Mouse (Mus musculus) ovary, adult 2 months (tissue): ENCODE results near the gene Naaladl2. TPM values are rescaled to one million over a fixed set of nuclear protein-coding genes. Genes with fewer than 3 reads are reported as not detected.

Experiments used
- polyA plus RNA-seq: library from polyadenylated mRNA; depleted of rRNA; stranded (reverse); fragments of >200 nt; gene quantifications from 2 replicates; pipeline ENCODE4 v1.2.3, GENCODE M21; 2012; rRNA removed

The Naaladl2 gene
- 1.1 and 2.0 TPM in 2 replicates for polyA plus RNA-seq

DNA sequence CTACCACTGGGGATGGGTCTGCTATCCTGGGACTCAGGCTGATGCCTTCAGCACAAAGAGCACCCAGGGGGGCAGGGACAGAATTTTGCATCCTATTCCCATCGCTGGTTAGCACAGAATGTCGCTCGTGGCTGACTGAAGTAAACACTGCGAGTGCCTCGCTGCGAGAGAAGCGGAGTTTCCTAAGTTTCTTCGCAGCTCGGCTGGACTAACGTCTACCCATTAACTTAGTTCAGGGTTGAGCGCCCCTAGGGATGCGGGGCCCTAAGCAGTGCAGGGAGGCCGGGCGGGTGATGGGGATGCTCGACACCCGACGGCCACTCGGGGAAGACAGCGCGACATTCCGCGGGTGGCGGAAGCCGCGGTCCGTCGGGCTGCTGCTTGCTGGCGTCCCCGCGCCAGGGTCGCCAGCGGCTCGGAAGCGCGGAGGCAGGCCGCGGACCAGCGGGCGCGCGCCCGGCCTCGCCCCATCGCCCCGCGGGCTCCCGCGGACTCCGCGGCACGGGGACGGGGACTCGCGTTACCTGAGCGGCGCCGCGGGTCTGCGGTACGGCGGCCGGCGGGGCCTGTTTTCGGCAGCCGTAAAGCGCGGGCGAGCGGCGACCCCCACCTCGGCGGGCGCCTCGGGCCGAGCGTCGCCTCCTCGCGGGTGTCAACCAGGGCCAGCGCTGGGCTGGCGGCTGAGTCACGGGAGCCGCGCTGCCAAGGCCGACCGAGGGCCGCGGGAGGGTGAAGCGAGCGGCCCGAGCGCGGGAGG, at the start of gene Naaladl2:
Gene Naaladl2, minus strand, starts transcription at position 707 of the 757 bp plus-strand sequence.

